Mouse (Mus musculus) left cerebral cortex, postnatal 4 days (tissue): ENCODE measurements around the gene Ccnb1. TPM values are rescaled to one million over a fixed set of nuclear protein-coding genes. Genes with fewer than 3 reads are reported as not detected.

Experiments
- total RNA-seq, 2 experiments: library from RNA; stranded (reverse); gene quantifications; 2 replicates each; pipeline ENCODE4 v1.2.3; 2021

The Ccnb1 gene
- total RNA-seq, 2 experiments from 2014 or later, result 8.3 to 8.9 TPM

Other genes with a start within 250 kb of the Ccnb1 start
- gene Ocln, start 233.9 kb downstream of the Ccnb1 start, total RNA-seq, result 1 to 10 TPM; 7.9 to 8.8 TPM
- 1 to 10 TPM; 1.6 to 2.0 TPM for gene Marveld2, start 169.6 kb downstream of the Ccnb1 start, total RNA-seq
- 100 to 1,000 TPM; 129 to 141 TPM for gene Ak6, start 135.6 kb downstream of the Ccnb1 start, total RNA-seq
- 10 to 100 TPM; 15.3 to 16.0 TPM for gene Rad17, start 135.5 kb downstream of the Ccnb1 start, total RNA-seq
- gene Taf9, start 135.0 kb downstream of the Ccnb1 start, total RNA-seq, result 10 to 100 TPM; 22.9 to 31.8 TPM
- gene Ccdc125, start 116.9 kb downstream of the Ccnb1 start, total RNA-seq, result under 1 TPM; 0.86 to 0.93 TPM
- 10 to 100 TPM; 37.8 to 39.9 TPM for gene Cdk7, start 55.6 kb downstream of the Ccnb1 start, total RNA-seq
- 10 to 100 TPM; 51.0 to 54.5 TPM for gene Mrps36, start 41.9 kb downstream of the Ccnb1 start, total RNA-seq
- gene Cenph, start 10.7 kb downstream of the Ccnb1 start, total RNA-seq, result 1 to 10 TPM; 3.9 to 4.1 TPM
- gene Slc30a5, start 46.9 kb upstream of the Ccnb1 start, total RNA-seq, result 10 to 100 TPM; 35.6 to 39.2 TPM